Mouse (Mus musculus): ENCODE measurements around the gene Gjb2. TPM values are rescaled to one million over a fixed set of nuclear protein-coding genes. Genes with fewer than 3 reads are reported as not detected.

Gjb2 gene
- total RNA-seq (2022), result 10 to 100 TPM; 11.1 to 12.3 (median 11.3) TPM

- DNase-seq (ENCODE audit: low spot score in 2 of 2), result no peak
Measured at GRCm38 (mm10) chr14:57104106-57105023, at the start of gene Gjb2. Gene Gjb2, minus strand, starts transcription at chr14:57104702.

- no peak for DNase-seq (ENCODE audit: low spot score in 2 of 2)
Measured at GRCm38 (mm10) chr14:57145741-57146140, 41.2 kb upstream of the Gjb2 start.

- no peak for DNase-seq (ENCODE audit: low spot score in 2 of 2)
Measured at GRCm38 (mm10) chr14:57135265-57135664, 30.8 kb upstream of the Gjb2 start.

GRCm38 (mm10) chr14:57133161-57133661 lies 28.7 kb upstream of the Gjb2 start, which contains the start of gene Gjb6:
Gene Gjb6, minus strand, starts transcription at chr14:57133611.
- no peak for DNase-seq (ENCODE audit: low spot score in 2 of 2)

GRCm38 (mm10) chr14:57127383-57127782 lies 22.9 kb upstream of the Gjb2 start:
- DNase-seq (ENCODE audit: low spot score in 2 of 2), result no peak

- DNase-seq (ENCODE audit: low spot score in 2 of 2), result no peak
Measured at GRCm38 (mm10) chr14:57122295-57122694, 17.8 kb upstream of the Gjb2 start.

- DNase-seq (ENCODE audit: low spot score in 2 of 2), result peak in 1 of 2 experiments; percentile 82
Measured at GRCm38 (mm10) chr14:57115823-57116544, 11.5 kb upstream of the Gjb2 start, which contains the start of gene Gm4491. Gene Gm4491, minus strand, starts transcription at chr14:57115883.

GRCm38 (mm10) chr14:57109194-57109593 lies 4.7 kb upstream of the Gjb2 start:
- DNase-seq (ENCODE audit: low spot score in 2 of 2), result no peak

- no peak for DNase-seq (ENCODE audit: low spot score in 2 of 2)
Measured at GRCm38 (mm10) chr14:57107916-57108315, 3.4 kb upstream of the Gjb2 start.

GRCm38 (mm10) chr14:57107091-57107490 lies 2.6 kb upstream of the Gjb2 start:
- no peak for DNase-seq (ENCODE audit: low spot score in 2 of 2)

- DNase-seq (ENCODE audit: low spot score in 2 of 2), result no peak
Measured at GRCm38 (mm10) chr14:57105721-57106120, 1.2 kb upstream of the Gjb2 start.

GRCm38 (mm10) chr14:57105111-57105510 lies 609 bp upstream of the Gjb2 start:
- DNase-seq (ENCODE audit: low spot score in 2 of 2), result no peak

- DNase-seq (ENCODE audit: low spot score in 2 of 2), result no peak
Measured at GRCm38 (mm10) chr14:57103711-57104105, 794 bp downstream of the Gjb2 start.

- DNase-seq (ENCODE audit: low spot score in 2 of 2), result no peak
Measured at GRCm38 (mm10) chr14:57103121-57103520, 1.4 kb downstream of the Gjb2 start.

GRCm38 (mm10) chr14:57101623-57102022 lies 2.9 kb downstream of the Gjb2 start:
- DNase-seq (ENCODE audit: low spot score in 2 of 2), result no peak

- no peak for DNase-seq (ENCODE audit: low spot score in 2 of 2)
Measured at GRCm38 (mm10) chr14:57095855-57096254, 8.6 kb downstream of the Gjb2 start.

GRCm38 (mm10) chr14:57093029-57093428 lies 11.5 kb downstream of the Gjb2 start:
- peak in 1 of 2 experiments; percentile 38 for DNase-seq (ENCODE audit: low spot score in 2 of 2)

- no peak for DNase-seq (ENCODE audit: low spot score in 2 of 2)
Measured at GRCm38 (mm10) chr14:57090001-57090400, 14.5 kb downstream of the Gjb2 start.

- DNase-seq (ENCODE audit: low spot score in 2 of 2), result no peak
Measured at GRCm38 (mm10) chr14:57089107-57089506, 15.4 kb downstream of the Gjb2 start.

GRCm38 (mm10) chr14:57084180-57084668 lies 20.3 kb downstream of the Gjb2 start:
- DNase-seq (ENCODE audit: low spot score in 2 of 2), result no peak

GRCm38 (mm10) chr14:57082863-57083262 lies 21.6 kb downstream of the Gjb2 start:
- no peak for DNase-seq (ENCODE audit: low spot score in 2 of 2)

- no peak for DNase-seq (ENCODE audit: low spot score in 2 of 2)
Measured at GRCm38 (mm10) chr14:57075537-57075936, 29.0 kb downstream of the Gjb2 start.
